Mouse (Mus musculus): ENCODE results near the gene H2-Q7.
"Not testable (repeated sequence)": the region's sequence is repeated elsewhere in the genome, so short reads cannot be mapped to it uniquely, and the experiment has no call there.

H2-Q7 gene

GRCm38 (mm10) chr17:35435577-35435976, 3.4 kb upstream of the H2-Q7 start:
- DNase-seq (ENCODE audit: extremely low spot score), result not testable (repeated sequence)

- DNase-seq (ENCODE audit: extremely low spot score), result not testable (repeated sequence)
Observed at GRCm38 (mm10) chr17:35437386-35437936, 1.5 kb upstream of the H2-Q7 start.

- not testable (repeated sequence) for DNase-seq (ENCODE audit: extremely low spot score)
Observed at GRCm38 (mm10) chr17:35438395-35438794, 560 bp upstream of the H2-Q7 start.

GRCm38 (mm10) chr17:35439295-35439747, 366 bp downstream of the H2-Q7 start:
- DNase-seq (ENCODE audit: extremely low spot score), result peak; percentile 62

- DNase-seq (ENCODE audit: extremely low spot score), result not testable (repeated sequence)
Observed at GRCm38 (mm10) chr17:35439925-35440645, 1.1 kb downstream of the H2-Q7 start.

GRCm38 (mm10) chr17:35442376-35442775, 3.4 kb downstream of the H2-Q7 start:
- not testable (repeated sequence) for DNase-seq (ENCODE audit: extremely low spot score)

- DNase-seq (ENCODE audit: extremely low spot score), result not testable (repeated sequence)
Observed at GRCm38 (mm10) chr17:35444510-35444909, 5.6 kb downstream of the H2-Q7 start.

GRCm38 (mm10) chr17:35458247-35458646, 19.3 kb downstream of the H2-Q7 start:
- DNase-seq (ENCODE audit: extremely low spot score), result not testable (repeated sequence)

GRCm38 (mm10) chr17:35460513-35461341, 21.8 kb downstream of the H2-Q7 start:
- not testable (repeated sequence) for DNase-seq (ENCODE audit: extremely low spot score)

- peak; percentile 60 for DNase-seq (ENCODE audit: extremely low spot score)
Observed at GRCm38 (mm10) chr17:35465651-35466050, 26.7 kb downstream of the H2-Q7 start.

- not testable (repeated sequence) for DNase-seq (ENCODE audit: extremely low spot score)
Observed at GRCm38 (mm10) chr17:35468936-35469335, 30.0 kb downstream of the H2-Q7 start.

- DNase-seq (ENCODE audit: extremely low spot score), result peak; percentile 29
Observed at GRCm38 (mm10) chr17:35469842-35470751, 31.1 kb downstream of the H2-Q7 start, which contains the start of gene H2-Q10. TSS of gene H2-Q10 (plus strand) at chr17:35470089.

- DNase-seq (ENCODE audit: extremely low spot score), result peak; percentile 51
Observed at GRCm38 (mm10) chr17:35484066-35484465, 45.1 kb downstream of the H2-Q7 start.

- no peak for DNase-seq (ENCODE audit: extremely low spot score)
Observed at GRCm38 (mm10) chr17:35485702-35486101, 46.7 kb downstream of the H2-Q7 start.

GRCm38 (mm10) chr17:35486726-35487125, 47.8 kb downstream of the H2-Q7 start:
- DNase-seq (ENCODE audit: extremely low spot score), result no peak

GRCm38 (mm10) chr17:35488041-35488440, 49.1 kb downstream of the H2-Q7 start:
- no peak for DNase-seq (ENCODE audit: extremely low spot score)

GRCm38 (mm10) chr17:35490320-35490719, 51.4 kb downstream of the H2-Q7 start:
- DNase-seq (ENCODE audit: extremely low spot score), result no peak
